Mouse (Mus musculus): ENCODE measurements around the gene Tgfbr3.

DNA sequence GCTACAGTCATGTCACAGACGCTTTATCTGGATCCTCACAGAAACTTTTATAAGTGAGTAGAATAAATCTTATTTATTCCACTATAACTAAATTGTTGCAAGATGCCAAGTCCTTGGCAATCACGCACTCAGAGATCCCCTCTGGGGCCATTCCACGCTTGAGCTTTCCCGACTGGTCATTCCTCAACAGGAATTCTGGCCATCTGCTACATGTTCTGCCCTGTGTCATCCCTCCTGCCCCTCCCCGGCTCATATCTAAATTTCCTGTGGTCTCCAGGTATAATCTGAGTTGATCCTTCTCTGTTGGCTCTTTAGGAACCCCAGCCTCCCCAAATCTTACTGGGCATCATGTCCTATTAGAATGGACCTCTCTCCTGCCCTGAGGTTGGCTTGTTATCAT, 68.5 kb downstream of the Tgfbr3 start:
- no peak for TF ChIP-seq CTCF (IDR thresholded peaks at IDR 0.05)
- TF ChIP-seq EP300 (IDR thresholded peaks at IDR 0.05), result no peak
